Mouse (Mus musculus) spleen, adult 10 weeks (tissue): ENCODE data around the gene Ccnb1ip1. TPM values are rescaled to one million over a fixed set of nuclear protein-coding genes. Genes with fewer than 3 reads are reported as not detected.

ENCODE experiments used
- polyA plus RNA-seq: library from polyadenylated mRNA; stranded (reverse); fragments of 350-450 nt; fragmentation: Illumina TruSeq; extraction: RNeasy Lipid Tissue Mini Kit (QIAGEN cat#74804); gene quantifications from one replicate; pipeline ENCODE4 v1.2.3, GENCODE M21; 2015; ENCODE audit warnings: low replicate concordance; ENCODE audit not compliant: insufficient read depth

Ccnb1ip1 gene
- not detected for polyA plus RNA-seq

DNA sequence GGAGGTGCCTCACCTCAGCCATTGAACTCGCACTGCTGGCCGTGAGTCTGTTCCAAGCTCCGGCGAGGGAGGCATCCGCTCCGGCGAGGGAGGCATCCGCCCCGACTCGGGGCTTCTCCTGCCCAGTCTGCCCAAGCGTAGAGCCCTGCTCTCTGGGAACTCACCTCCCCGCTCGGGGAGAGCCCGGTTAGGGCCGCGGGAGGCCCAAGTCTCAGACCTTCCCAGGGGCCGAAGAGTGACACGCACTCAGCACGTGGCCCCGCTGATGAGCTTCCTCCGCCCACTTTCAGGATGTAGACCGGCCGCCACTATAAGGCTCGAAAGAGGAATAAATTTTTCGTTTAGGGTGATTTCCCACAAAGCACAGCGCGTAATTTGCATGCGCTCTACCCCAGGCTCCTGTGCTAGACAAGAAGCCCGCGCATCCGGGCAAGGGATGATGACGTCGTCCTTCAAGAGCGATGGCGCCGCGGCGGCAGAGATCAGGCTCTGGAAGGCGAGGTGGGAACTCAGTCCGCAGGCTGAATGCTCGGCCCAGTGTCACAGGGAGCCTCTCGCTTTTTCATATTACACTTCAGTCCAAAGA, at the start of gene Ccnb1ip1, which contains the start of gene Parp2:
TSS of gene Ccnb1ip1 (minus strand) at position 246 of the 586 bp plus-strand sequence.
TSS of gene Parp2 (plus strand) at position 355 of the 586 bp plus-strand sequence.

DNA sequence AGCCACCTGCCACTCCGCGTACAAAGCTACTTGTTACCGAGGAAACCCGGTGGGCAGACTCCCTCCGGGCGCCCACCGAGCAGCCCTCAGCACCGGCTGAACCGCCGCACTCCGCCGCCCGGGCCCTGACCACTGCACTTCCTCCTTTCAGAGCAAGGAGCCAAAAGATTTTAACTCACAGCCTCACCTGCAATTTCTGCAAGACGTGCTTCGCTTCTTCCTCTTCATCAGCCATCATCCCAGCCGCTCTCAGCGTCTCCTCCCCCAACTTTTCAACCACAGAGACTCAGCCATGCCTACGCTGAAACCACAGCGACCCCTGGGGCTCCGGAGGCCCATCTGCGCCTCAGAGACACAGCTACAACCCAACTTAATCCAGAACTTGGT, 22.3 kb downstream of the Ccnb1ip1 start, which contains the start of gene Ttc5:
TSS of gene Ttc5 (minus strand) at position 269 of the 387 bp plus-strand sequence.

DNA sequence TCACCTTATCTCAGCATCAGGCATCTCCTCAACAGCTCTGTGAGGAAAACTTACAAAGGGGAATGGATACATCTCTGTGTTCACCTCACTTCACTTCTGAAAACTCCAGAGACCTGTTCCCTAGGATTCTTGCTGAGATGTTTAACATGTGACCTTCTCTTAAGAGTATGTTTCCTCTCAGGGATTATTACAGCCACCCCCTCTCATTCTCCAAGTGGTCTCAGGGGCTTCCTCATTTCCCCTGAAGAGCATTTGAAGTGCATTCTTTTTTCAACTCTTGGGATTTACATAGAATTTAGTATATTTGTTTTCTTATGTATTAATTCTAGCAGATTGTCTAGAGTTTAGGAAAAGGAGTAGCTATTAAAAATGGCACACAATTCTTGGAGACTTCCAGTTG, 62.5 kb downstream of the Ccnb1ip1 start, which contains the start of gene Olfr749:
TSS of gene Olfr749 (minus strand) at position 101 of the 400 bp plus-strand sequence.

Other genes starting within 250 kb of the Ccnb1ip1 start
- gene Olfr744, start 192.9 kb downstream of the Ccnb1ip1 start, polyA plus RNA-seq: not detected
- gene Olfr745, start 168.3 kb downstream of the Ccnb1ip1 start, polyA plus RNA-seq: not detected
- gene Olfr746, start 160.6 kb downstream of the Ccnb1ip1 start, polyA plus RNA-seq: not detected
- gene Olfr747, start 114.5 kb downstream of the Ccnb1ip1 start, polyA plus RNA-seq: not detected
- not detected for gene Olfr748, start 100.4 kb downstream of the Ccnb1ip1 start, polyA plus RNA-seq
- gene Olfr749, start 62.6 kb downstream of the Ccnb1ip1 start, polyA plus RNA-seq: not detected
- 70.2 TPM for gene Ttc5, start 22.2 kb downstream of the Ccnb1ip1 start, polyA plus RNA-seq
- gene Parp2, start 109 bp upstream of the Ccnb1ip1 start, polyA plus RNA-seq: 122 TPM
- 58.6 TPM for gene Tep1, start 62.8 kb upstream of the Ccnb1ip1 start, polyA plus RNA-seq
- gene Klhl33, start 89.8 kb upstream of the Ccnb1ip1 start, polyA plus RNA-seq: 0.44 TPM
- gene Osgep, start 117.2 kb upstream of the Ccnb1ip1 start, polyA plus RNA-seq: 54.5 TPM
- 60.1 TPM for gene Apex1, start 117.2 kb upstream of the Ccnb1ip1 start, polyA plus RNA-seq
- 134 TPM for gene Pip4p1, start 123.1 kb upstream of the Ccnb1ip1 start, polyA plus RNA-seq
- 58.5 TPM for gene Pnp, start 123.3 kb upstream of the Ccnb1ip1 start, polyA plus RNA-seq
- gene Gm49342, start 136.8 kb upstream of the Ccnb1ip1 start, polyA plus RNA-seq: 76.0 TPM
- gene Pnp2, start 148.3 kb upstream of the Ccnb1ip1 start, polyA plus RNA-seq: 4.6 TPM
- 0.26 TPM for gene Rnase10, start 200.0 kb upstream of the Ccnb1ip1 start, polyA plus RNA-seq
- gene Rnase9, start 234.1 kb upstream of the Ccnb1ip1 start, polyA plus RNA-seq: not detected
- gene Rnase11, start 242.4 kb upstream of the Ccnb1ip1 start, polyA plus RNA-seq: not detected
- gene Rnase12, start 249.9 kb upstream of the Ccnb1ip1 start, polyA plus RNA-seq: 4.4 TPM